Mouse (Mus musculus) c-Kit-positive CD71-negative TER-119-negative erythroid progenitor cells, embryonic 14.5 days (primary cell): ENCODE measurements at regions not wholly inside any gene's neighbourhood (a gene's known extent, or its start where the extent isn't known, plus 50 kb on each side); places are given as distances from the start of the nearest gene placed in this dataset.

Source experiments
- DNase-seq: peaks from one replicate; pipeline ENCODE4 v3.0.0-alpha.2; 2013; ENCODE audit warnings: low read depth

GRCm38 (mm10) chr8:15487579-15487978, 441.7 kb upstream of the BB014433 start:
- no peak for DNase-seq

GRCm38 (mm10) chr8:15470561-15470960, 424.7 kb upstream of the BB014433 start:
- no peak for DNase-seq

DNA sequence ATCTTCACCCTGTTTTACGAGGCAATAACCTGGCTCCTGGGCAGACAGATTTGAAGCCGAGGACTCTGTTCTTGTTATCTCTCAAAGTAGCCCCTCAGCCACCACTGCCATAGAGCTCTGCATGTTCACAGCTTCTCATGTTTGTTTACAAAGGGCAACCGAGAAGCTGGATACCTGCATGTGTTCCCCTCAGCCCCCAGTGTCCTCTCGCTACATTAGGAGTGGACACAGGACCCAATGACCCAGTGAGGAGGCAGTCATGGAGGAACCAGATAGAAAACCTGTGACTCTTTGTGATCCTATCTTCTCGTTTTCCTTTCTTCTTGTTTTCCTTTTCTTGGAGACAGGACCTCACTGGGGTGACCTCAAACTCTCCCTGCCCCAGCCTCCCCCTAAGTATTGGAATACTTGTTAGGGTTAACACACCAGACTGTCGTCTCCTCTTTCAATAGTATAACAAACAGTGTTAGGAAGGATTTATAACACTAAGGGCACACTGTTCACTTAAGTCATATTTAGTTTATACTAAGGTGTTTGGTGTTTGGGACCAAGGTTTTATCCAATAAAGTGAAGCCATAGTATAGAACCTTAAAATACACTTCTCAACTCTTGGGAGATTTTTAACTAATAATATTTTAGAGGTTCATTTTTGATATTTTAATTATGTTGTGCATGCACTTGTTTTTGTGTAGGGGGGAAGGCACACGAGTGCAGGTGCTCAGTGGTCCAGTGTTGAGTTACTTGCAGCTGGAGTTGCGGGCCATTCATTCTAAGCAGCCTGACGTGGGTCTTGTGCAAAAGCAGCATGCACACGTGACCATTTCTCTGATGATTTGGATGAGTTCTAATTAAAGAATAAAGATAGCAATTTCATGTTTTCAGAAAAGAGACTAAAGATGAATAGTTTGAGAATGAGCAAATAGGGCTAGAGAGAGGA, 422.9 kb upstream of the BB014433 start:
- no peak for DNase-seq

DNA sequence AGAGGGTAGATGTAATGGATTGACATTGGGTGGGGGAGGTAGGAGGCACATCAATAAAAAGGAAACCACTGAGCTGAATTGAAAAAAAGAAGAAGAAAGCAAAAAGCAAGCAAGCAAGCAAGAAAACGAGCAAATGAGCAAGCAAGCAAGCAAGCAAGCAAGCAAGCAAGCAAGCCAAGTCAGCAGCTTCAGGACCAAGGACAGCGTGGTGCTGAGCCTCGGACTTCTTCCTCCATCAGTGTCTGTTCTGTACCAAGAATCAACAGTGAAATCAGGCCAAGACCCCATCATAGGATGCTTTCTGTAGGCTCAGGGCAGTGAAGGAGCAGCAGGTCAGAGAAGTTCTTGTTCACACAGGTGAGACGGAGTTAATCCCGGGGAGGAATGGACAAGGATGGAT, 392.7 kb upstream of the BB014433 start:
- DNase-seq = no peak

- DNase-seq = no peak
Measured at GRCm38 (mm10) chr8:15394722-15395115, 348.8 kb upstream of the BB014433 start.

DNA sequence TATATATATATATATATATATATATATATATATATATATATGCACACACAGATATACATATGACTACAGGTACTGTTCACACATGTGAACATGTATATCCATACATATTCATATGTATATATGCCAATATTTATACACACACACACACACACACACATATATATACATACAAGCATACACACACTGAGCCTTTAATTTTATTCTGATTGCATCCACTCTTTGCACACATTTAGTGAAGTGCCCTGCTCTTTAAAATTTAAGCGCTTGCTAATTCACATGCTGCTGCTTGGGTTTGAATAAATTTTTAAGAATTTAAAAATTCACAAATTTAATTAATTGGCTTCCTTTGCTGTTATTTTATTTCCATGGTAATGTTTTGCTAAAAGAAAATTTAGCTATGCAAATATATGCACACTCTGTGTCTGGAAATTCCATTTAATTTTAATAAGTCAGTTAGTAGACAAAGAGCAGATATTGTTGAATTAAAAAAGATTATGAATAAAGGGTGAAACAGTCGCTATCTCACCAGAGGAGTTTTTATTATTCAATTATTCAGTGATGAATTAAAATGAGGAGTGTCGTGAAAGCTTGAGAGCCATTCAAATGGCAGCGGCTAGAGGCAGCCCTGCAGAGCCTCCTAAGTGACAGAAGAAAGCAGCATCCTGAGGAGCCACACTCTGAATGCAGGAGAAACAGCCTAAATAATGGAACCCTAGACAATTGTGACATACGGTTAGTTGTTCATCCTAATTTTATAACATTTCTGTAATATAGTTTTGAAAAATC, 348.3 kb upstream of the BB014433 start:
- DNase-seq = no peak

- no peak for DNase-seq
Measured at GRCm38 (mm10) chr8:15392056-15392455, 346.2 kb upstream of the BB014433 start.

- DNase-seq = no peak
Measured at GRCm38 (mm10) chr8:15388791-15389190, 342.9 kb upstream of the BB014433 start.

- no peak for DNase-seq
Measured at GRCm38 (mm10) chr8:15367063-15367462, 321.2 kb upstream of the BB014433 start.

- DNase-seq = no peak
Measured at GRCm38 (mm10) chr8:15364546-15364945, 318.7 kb upstream of the BB014433 start.

GRCm38 (mm10) chr8:15344151-15344550, 298.3 kb upstream of the BB014433 start:
- no peak for DNase-seq

GRCm38 (mm10) chr8:15343616-15344015, 297.7 kb upstream of the BB014433 start:
- DNase-seq = no peak

DNA sequence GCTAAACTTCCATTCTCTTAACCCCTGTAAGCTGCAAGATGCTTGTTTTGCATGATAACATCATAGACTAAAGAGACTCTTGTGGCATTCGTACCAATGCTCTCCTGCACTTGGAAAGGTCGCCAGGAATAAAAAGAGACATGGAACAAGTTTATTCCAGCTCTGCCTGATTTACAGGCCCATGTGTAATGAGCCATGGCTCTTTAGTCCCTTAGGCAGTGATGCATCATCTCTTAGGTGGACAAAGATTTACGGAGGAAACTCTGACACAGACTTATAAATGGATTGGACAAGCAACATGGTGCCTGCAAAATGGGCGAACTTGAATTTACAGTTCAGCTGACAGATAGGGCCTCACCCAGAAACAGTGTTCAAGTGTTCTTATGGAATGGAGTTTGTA, 288.7 kb upstream of the BB014433 start:
- DNase-seq = no peak

- DNase-seq = no peak
Measured at GRCm38 (mm10) chr8:15327312-15327711, 281.4 kb upstream of the BB014433 start.

DNA sequence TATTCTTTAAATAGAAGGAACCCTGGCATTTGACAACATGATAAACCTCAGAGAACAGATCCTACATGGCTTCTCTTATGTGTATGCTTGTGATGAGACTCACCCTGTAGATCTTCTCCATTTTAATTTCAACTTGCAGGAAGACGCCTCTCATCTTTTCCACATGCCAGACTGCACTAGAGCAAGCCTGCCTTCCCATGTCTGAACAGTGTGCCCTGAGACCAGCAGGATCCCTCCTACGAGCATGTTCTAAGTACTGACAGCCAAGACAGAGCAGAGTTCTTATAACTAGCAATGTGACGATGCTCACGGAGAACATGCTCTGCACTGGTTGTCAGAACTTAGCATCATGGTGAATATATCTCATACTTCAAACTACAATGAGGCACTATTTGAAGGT, 277.5 kb upstream of the BB014433 start:
- no peak for DNase-seq

GRCm38 (mm10) chr8:15318082-15318816, 272.4 kb upstream of the BB014433 start:
- no peak for DNase-seq

DNA sequence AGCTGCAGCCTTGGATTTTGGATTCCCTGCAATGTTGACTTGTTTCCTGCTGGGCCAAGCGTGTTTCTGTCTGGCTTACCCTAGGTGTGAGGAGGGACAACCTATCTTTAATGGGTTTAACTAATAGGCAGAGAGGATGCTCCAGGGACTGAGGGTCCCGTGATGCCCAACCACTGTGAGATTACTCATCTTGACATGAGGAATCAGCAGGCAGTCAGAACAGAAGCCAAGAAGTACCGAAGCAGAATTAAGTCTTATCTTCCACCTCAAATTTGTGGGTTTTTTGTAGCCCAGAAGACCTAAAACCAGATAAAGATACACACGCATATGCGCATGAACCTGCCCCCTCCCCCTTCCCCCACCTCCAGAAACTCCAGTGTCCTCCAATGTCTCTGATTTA, 267.6 kb upstream of the BB014433 start:
- DNase-seq = no peak

DNA sequence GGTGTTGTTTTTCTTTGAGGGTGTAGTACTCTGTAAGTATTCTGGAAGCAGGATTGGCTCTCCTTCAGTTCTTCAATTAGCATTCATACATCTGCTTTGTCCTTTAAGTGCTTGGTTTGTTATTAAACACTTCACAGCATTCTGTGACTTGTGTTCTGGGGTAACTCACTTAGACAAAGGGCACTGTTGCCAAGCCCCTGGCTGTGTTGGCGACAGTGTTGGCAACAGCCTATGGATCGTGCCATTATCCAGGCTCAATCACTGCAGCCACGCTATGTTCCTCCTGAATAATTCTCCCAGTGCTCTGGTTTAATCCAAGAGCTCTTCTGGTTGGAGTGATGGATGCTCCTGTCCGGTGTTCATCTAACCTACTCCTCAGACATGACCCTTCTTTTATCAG, 265.6 kb upstream of the BB014433 start:
- no peak for DNase-seq

GRCm38 (mm10) chr8:15311045-15311444, 265.2 kb upstream of the BB014433 start:
- no peak for DNase-seq

- no peak for DNase-seq
Measured at GRCm38 (mm10) chr8:15304143-15304677, 258.3 kb upstream of the BB014433 start.

- DNase-seq = no peak
Measured at GRCm38 (mm10) chr8:15273775-15274174, 227.9 kb upstream of the BB014433 start.
